Mouse (Mus musculus) cortical plate, adult 2 months (tissue): ENCODE data around the gene Strap.

Experiments used
- CTCF ChIP-seq: fragments of 200-500 bp; IDR thresholded peaks from 2 replicates; pipeline ENCODE4 v1.5.1; 2011; ENCODE audit warnings: mild to moderate bottlenecking, control low read depth, low read length; ENCODE audit not compliant: insufficient read depth; ENCODE audit errors: extremely low read depth
- POLR2A ChIP-seq: fragments of 200-500 bp; IDR thresholded peaks from 2 replicates; pipeline ENCODE4 v1.6.1; 2011; ENCODE audit warnings: mild to moderate bottlenecking, low read length, control low read depth; ENCODE audit not compliant: insufficient read depth; ENCODE audit errors: extremely low read depth

GRCm38 (mm10) chr6:137744700-137745099, 9.8 kb downstream of the Strap start:
- TF ChIP-seq CTCF (no peak), POLR2A (no peak)
